Mouse (Mus musculus) adrenal gland, adult (tissue): ENCODE results near the gene Arhgap42.

Experiments
- DNase-seq, 2 experiments: peaks; one replicate each; pipeline ENCODE4 v3.0.0; 2022 to 2023; ENCODE audit warnings: low spot score in 1 of 2; ENCODE audit not compliant: inconsistent age in 2 of 2

Arhgap42 gene

DNA sequence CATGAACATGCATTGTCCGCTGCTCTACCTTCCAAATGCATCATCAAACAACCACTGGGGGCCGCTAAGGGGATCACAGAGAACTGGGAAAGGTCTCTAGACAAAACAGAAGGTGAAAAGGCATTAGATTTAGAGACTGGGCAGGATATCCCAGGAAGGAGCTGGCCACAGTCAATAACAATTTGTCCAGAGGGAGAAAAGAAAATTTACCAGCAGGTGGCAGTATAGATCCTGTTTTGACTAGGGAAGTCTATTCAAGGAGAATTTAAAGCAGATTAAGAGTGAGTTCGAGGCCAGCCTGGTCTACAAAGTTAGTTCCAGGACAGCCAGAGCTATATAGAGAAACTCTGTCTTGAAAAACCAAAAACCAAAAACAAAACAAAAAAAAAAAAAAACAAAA lies 189.7 kb downstream of the Arhgap42 start:
- peak in 1 of 2 experiments; percentile 65 for DNase-seq

DNA sequence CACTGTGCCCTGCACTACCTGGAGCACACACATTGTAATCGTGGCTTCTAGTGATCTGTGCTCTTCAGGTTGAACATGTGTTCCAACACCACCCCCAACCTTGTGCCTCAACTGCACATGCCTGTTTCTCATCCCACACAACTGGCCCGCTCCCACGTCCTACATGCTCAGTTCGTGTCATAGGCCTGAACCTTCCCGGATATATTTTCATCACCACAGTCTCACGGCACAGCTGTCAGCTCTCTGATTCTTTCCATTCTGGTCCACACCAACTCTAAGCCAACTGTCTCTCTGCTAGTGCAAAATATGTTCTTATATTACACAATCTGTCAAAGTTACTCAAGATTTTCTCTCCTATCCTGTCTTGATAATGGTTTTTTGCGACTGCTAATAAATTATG lies 197.9 kb downstream of the Arhgap42 start:
- no peak for DNase-seq

DNA sequence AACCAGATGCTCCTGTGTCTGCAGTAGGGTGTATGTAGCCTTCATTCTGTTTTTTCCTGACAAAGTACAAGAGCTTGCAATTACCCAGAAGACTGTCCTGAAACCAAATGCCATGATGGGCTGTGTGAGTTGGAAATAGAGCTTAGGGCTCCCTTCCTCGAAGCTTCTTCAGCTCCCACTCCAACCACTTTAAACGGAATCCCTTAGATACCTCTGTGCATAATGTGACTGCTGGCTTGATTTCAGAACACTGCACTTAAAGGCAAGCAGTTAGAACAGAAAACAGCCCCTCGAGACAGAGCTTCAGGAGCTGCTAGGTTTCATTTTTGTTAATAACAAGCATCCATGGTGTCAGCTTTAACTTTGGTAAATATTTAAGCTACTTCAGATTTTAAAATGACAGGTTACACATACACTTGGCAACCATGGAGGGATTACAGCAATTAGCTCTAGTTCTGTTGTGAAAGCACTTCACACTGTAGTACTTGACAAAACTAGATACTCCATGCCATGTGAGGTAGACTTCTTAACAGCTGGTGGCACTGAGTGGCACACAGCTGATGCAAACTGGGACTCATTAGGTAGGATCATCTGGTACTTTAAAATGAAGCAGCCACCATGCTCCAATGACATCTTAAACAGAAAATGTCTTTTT lies 201.8 kb downstream of the Arhgap42 start:
- no peak for DNase-seq

DNA sequence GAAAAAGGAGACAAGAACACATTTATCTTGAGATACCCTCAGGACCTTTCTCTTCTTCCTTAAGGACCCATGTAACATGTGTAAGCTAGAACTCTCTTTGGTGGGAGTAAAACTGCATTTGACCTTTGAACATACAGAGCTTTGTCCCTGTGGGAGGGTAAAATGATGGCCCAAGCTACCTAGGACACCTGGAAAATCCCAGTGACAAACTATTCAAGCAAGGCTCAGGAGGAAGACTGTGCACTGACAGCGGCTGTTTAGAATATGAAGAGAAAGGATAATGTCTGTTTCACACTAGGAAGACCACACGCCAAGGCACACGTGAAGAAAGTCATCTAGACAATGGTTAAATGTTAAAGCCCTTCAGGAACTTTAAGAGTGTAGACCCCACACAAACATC lies 211.0 kb downstream of the Arhgap42 start:
- DNase-seq = no peak

DNA sequence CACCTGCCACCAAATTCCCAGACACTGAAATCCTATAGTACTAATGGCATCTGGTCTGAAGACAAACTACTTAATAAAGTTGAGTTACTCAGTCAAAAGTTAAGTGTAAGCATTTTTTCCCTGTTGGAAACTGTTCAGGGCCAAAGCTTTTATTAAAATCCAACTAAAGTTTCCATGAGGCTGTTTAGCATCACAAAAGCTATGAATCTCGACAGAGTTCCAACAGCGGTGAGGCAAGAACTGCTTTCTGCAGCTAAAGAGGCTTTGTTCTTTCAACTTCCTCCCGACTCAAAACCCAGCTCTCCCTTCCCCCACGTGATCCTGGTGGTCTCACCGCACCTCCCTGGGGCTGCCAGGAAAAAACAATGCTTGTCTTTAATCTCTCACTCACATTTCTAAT lies 211.5 kb downstream of the Arhgap42 start:
- no peak for DNase-seq

DNA sequence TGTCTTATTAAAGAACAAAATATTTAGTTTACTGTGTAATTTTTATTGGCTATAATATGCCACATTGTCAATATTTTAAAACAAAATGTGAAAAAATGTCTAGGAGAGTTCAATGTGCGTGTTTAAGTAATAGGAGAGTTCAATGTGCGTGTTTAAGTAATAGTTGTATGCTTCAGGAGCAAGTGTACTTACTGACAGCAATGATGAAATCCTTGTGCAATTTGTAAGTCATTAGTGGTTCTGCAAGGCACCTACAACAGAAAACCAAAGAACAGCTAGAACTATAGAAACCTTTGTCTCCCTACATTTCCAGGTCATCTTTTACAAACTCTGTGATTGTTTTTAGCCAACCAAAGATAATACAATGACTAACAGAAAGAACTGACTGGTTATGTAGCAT lies 223.8 kb downstream of the Arhgap42 start:
- no peak for DNase-seq

DNA sequence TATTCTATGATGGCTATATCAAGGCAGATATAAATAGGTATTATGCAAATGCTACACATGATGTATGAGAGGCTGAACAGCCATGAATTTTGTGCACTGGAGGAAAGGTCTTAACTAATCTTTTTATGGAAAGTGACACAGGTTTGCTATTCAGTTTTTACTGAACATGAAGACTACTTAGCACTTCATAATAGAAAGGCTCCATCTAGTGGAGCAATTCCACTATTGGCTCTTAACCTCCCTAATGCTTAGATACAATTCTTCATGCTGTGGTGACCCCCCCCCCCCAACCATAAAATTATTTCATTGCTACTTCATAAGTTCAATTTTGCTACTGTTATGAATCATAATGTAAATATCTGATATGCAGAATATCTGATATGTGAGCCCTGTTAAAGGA lies 237.7 kb downstream of the Arhgap42 start:
- DNase-seq = no peak

DNA sequence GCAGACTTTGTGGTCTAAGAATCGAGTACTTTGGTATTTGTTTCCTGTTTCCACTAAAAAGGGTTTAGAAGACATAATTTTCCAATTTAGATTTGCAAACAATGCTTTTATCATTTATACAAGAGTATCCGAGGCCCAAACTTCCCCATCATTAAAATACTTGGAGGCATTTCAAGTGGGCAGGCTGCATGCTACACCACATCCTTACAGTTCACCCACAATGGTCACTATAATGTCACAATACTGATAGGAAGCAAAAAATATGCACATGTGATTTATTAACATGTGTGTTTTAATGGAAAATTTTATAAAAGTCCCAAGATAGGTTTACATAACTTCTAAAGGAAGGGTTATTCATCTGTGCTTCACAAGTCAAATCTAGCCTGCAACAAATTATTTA lies 242.4 kb downstream of the Arhgap42 start:
- no peak for DNase-seq

DNA sequence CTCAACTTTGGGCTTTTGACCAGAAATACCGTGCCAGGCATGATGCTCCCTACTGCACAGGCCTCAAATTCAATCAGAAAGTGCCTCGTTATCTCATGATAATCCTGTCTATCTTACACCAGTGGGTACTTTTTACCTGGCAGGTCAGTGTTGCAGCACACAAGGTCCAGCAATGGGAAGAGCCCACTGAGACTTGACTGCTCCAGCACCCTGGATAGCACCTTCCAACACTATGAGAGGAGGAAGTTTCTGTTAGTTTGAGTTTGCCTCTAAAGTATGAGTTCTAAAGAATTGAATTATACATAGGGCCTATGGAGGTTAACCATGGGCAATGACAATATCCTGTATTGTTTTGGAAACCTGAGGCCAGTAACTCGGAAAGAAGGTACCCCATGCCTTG lies 256.6 kb downstream of the Arhgap42 start:
- no peak for DNase-seq

DNA sequence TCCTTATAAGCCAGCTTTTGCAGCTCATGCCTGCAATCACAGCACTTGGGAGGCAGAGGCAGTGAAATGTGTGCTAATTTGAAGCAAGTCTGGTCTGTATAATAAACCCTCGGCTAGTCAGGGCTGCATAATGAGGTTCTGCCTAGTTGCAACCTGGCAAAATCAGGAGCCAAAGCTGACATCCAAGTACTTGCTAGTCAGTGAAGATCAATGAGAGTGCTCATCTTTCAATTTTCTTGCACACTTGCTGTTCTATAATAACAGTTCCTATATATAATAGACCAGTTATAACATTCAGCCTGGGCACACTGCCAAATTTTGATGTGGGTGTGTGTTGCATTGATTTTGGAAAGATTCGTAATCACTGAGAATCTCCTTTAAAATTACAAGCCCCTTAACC lies 261.1 kb downstream of the Arhgap42 start:
- no peak for DNase-seq

DNA sequence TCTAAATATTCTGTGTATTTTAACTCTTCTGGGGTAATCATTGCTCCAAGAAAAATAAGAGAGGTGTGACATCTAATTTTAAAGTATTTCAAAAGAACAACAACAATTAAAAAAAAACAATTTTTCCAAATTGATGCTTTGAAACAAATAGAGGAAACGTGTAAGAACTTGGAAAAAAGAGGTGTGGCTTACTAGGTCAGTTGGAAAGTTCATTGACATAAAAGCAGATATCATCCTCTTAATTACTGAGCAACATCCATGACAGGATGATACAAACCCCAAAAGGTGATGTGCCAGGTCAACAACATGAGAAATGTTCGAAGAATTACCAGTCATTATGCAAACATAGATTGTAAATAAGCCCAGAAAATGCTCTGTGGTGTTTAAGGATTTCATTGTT lies 267.4 kb downstream of the Arhgap42 start, which contains the start of gene Gm16485:
Gm16485 (plus strand) TSS at position 301 of the 400 bp plus-strand sequence.
- DNase-seq = no peak

DNA sequence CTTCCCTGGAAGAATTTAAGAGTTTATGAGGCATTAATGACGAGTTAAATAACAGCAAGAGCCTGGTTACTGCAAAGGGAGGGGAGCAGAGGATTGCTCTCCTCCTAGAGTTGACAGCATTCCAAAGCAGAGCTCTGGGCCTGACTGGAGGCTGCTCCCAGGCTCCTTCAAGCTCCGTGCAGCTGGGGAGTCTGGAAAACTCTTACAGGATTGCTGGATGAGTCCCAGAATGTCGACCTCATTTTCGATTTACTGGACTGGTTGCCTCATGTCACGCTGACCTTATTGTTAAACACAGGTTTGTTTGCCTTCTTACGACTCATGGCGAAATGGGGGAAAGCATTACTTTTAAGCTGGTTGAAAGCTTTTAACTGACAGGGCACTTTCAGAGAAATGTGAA lies 268.7 kb downstream of the Arhgap42 start:
- peak in 1 of 2 experiments; percentile 46 for DNase-seq

DNA sequence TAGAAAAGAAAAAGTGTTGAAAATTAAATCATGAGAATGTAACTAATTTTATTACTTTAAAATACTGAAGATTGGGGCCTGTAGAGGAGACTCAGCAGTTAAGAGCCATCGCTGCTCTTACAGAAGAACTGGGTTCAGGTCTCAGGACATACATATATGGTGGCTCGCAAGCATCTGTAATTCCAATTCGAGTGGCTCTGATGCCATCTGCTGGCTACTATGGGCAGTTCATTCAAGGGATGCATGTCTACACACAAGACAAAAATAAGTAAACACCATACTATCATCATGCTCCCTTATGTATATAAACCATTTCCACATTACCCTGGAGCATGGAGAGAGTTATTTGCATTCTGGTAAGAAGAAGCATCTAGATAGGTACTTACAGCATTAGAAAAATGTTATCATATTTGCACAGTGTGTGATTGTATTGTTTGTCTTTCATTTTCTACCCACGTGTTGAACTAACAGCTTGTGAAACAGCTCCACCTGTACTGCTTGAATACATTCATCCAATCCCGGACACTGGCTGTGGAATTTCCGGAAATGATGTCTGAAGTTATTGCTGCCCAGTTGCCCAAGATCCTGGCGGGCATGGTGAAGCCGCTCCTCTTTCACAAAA lies 274.3 kb downstream of the Arhgap42 start:
- peak; percentile 18 to 82 for DNase-seq

DNA sequence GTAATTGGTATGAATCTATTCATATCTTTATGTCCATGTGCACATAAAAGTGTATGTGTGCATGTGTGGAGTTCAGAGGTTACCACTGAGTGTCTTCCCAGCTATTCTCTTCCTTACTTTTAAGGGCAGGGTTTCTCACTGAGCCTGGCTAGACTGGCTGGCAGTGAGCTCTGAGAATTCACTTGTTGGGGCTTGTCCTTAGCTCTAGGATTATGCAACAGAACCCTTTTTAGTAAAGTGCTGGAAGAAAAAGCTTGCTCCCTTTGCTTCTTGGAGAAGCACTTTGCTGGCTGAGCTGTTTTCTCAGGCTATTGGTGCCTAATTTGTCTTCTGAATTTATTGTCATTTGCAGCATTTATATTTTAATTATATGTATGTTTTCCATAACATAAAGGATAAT lies 285.6 kb downstream of the Arhgap42 start:
- DNase-seq = no peak
